Mouse (Mus musculus): ENCODE results near the gene Dcdc2b. TPM values are rescaled to one million over a fixed set of nuclear protein-coding genes. Genes with fewer than 3 reads are reported as not detected.

The Dcdc2b gene
- polyA plus RNA-seq, 1 experiment, result 1.8 TPM

DNA sequence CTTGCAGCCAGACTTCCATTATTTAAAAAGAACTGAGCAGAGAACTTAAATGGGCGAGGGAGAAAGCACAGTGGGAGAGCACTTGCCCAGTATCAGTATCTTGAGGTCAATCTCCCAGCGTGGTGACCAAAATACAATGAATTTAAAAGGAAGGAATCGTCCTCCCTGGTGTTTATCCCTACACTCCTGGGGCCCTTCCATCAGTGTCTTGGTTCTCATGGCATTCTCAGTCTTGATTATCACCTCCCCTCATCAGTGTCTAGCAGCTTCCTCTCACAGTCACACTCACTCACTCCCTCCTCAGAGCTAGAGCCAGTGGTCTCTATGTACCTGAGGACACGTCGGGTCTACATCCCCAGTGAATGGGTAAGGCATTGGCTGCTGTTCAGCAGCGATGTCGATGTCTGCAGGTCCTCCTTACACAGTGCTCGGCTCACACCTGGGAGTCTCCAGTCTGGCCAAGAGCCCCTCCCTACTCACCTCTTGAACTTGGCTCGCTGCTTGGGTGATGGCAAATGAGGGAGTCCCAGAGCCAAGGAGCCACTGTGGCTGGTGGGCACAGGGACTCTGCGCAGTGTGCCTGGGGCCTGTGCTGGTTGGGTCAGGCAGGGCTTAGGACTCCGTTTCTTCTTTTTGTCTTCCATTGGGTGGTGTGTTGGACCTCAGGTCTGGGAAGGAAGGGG is 8.2 kb upstream of the Dcdc2b start:
- no peak overlapping the region for H3K27ac ChIP-seq (ENCODE audit: insufficient read depth, low read depth, low read length)
- peak overlapping the region; percentile 83 for H3K4me3 ChIP-seq (ENCODE audit: insufficient read depth, low read length)
- TF ChIP-seq POLR2A (IDR thresholded peaks at IDR 0.05; ENCODE audit: borderline replicate concordance, low read depth, low read length) (no peak), CTCF (IDR thresholded peaks at IDR 0.05; ENCODE audit: low read depth, low read length) (no peak)
- peaks cover 28% of the 10 kb centered on the region for H3K4me1 ChIP-seq (ENCODE audit: control insufficient read depth, insufficient read depth, low read length)

DNA sequence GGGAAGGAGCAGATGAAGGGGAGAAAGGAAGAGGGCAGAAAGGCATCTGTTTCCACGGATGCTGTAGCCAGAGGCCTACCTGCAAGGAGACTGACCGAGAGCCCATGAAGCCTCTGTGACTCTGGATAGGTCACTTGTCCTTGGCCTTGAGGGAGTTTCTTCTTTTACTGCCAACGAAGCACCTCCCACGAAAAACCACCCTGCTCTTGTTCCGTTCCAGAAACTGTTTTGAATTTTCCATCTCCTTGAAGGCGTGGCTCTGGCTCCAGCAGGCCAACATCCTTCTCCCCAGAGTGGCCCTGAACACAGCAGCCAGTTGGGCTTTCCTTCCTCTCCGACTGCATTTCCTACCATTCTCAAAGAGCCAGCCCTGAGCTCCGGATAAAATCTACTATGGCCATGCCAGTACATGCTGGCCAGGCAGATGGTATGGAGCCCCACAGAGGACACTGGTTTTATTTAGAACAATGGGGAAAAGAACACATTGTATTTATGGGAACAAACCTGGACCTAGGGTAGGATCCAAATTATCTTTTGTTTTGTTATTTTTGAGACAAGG is 7.3 kb upstream of the Dcdc2b start:
- TF ChIP-seq CTCF (IDR thresholded peaks at IDR 0.05; ENCODE audit: low read depth, low read length), result no peak
- TF ChIP-seq POLR2A (IDR thresholded peaks at IDR 0.05; ENCODE audit: borderline replicate concordance, low read depth, low read length), result no peak
- Histone ChIP-seq H3K4me3 (ENCODE audit: insufficient read depth, low read length) (no peak overlapping the region), H3K4me1 (ENCODE audit: control insufficient read depth, insufficient read depth, low read length) (peaks cover 28% of the 10 kb centered on the region), H3K27ac (ENCODE audit: insufficient read depth, low read depth, low read length) (no peak overlapping the region)

DNA sequence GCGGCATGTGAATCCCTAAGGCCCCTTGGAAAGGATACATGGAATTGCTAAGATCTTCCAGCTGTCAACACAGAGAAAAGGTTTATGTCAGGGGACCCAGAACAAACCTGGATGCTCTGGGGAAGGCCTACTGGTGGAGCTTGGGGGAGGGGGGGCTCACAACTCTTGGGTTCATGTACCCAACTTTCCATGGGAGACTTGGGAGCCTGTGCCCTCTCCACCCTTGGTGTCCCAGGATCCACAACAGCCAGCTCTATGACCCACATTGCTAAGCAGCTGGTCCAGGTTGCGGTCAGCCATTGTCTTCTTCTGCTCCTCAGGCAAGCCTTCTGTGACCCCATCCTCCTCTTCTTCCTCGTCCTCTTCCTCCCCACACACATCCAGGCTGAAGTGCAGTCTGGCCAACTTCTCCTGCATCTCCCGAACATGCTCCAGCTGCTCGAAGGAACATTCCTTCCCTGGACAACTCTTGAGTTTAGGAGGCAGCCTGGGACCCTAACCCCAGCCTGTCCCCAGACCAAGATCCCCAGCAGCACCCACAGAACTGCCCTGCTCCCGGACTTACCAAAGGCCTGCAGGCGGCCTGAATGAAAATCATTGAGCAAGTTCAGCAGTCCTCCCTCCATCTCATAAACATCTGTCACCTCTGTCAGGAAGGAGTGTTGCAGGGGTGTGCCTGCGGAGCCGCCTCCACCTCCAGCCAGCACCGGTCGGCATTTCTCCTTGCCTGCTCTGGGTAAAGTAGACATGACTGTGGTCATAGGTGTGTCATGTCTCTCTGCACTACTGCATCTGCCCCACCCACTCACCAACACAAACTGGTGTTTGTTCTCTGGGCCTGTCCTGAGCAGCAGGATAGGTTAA is 6.6 kb upstream of the Dcdc2b start:
- H3K4me3 ChIP-seq (ENCODE audit: insufficient read depth, low read length), result no peak overlapping the region
- TF ChIP-seq POLR2A (IDR thresholded peaks at IDR 0.05; ENCODE audit: borderline replicate concordance, low read depth, low read length) (no peak), CTCF (IDR thresholded peaks at IDR 0.05; ENCODE audit: low read depth, low read length) (no peak)
- peaks cover 23% of the 10 kb centered on the region for H3K4me1 ChIP-seq (ENCODE audit: control insufficient read depth, insufficient read depth, low read length)
- no peak overlapping the region for H3K27ac ChIP-seq (ENCODE audit: insufficient read depth, low read depth, low read length)

DNA sequence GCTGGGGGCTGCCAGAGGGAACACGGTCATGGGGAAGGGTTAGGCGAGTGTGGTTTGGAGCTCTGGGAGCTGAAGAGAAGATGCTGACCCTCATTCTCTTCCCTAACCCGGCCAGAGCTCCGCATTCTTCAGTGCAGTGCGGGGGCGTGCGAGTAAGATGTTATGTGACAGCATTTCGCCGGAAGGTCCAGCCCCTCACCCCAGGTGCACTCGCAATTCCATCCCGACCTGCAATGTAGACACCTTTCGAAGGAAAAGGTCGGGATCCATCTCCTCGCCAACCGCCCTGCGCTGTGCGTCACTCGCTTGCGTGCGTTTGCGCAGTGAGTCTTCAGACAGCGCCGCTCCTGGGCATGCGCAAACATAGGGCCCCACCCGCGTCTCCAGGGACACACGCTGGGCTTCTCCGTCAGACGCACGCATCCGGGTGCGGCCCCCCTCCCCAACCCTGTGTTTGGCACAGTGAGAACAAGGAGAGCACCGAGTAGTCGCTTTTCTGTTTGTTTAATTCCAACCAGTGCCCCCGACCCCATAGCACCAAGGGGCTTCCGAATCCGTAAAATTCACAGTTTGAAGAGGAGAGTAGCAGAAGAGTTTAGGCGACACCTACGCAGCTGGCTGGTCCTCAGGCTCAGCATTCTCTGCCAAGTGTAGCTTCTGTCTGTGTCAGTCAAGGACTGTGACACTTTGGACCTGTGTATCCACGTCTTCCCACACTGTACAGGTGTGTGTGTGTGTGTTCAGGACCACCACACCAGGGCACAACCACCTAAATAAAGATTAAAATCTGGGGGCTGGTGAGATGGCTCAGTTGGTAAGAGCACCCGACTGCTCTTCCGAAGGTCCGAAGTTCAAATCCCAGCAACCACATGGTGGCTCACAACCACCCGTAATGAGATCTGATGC is 5.0 kb upstream of the Dcdc2b start, which contains the start of gene Iqcc:
Gene Iqcc (minus strand): TSS at position 314 of the 906 bp plus-strand sequence.
- TF ChIP-seq POLR2A (IDR thresholded peaks at IDR 0.05; ENCODE audit: borderline replicate concordance, low read depth, low read length) (no peak), CTCF (IDR thresholded peaks at IDR 0.05; ENCODE audit: low read depth, low read length) (no peak)
- peaks cover 16% of the 10 kb centered on the region for H3K4me1 ChIP-seq (ENCODE audit: control insufficient read depth, insufficient read depth, low read length)

DNA sequence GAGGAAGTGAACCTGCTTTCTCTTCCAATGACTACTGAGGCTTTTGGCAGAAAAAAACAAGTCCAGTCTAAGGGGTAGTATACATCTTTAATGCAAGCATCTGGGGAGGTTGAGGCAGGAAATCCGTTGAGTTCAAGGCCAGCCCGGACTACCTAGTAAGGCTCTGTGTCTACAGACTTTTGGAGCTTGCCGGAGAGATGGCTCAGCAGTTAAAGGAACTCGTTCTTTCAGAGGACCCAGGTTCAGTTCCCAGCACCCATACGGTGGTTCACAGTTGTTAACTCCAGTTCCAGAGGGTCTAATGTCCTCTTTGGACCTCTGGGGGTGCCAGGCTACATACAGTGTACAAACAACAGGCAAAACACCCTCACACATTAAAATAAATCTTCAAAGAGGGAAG is 4.0 kb upstream of the Dcdc2b start:
- peak overlapping the region; percentile 84 for H3K4me3 ChIP-seq (ENCODE audit: insufficient read depth, low read length)
- no peak for TF ChIP-seq CTCF (IDR thresholded peaks at IDR 0.05; ENCODE audit: low read depth, low read length)
- no peak for TF ChIP-seq POLR2A (IDR thresholded peaks at IDR 0.05; ENCODE audit: borderline replicate concordance, low read depth, low read length)
- peaks cover 16% of the 10 kb centered on the region for H3K4me1 ChIP-seq (ENCODE audit: control insufficient read depth, insufficient read depth, low read length)
- H3K27ac ChIP-seq (ENCODE audit: insufficient read depth, low read depth, low read length), result no peak overlapping the region

More for the DNA sequence above, 5.0 kb upstream of the Dcdc2b start, which contains the start of gene Iqcc:
- H3K27ac ChIP-seq (ENCODE audit: insufficient read depth, low read depth, low read length), result peak within 1 kb of the TSS; percentile 63
- H3K4me3 ChIP-seq (ENCODE audit: insufficient read depth, low read length), result peak within 1 kb of the TSS; percentile 84

DNA sequence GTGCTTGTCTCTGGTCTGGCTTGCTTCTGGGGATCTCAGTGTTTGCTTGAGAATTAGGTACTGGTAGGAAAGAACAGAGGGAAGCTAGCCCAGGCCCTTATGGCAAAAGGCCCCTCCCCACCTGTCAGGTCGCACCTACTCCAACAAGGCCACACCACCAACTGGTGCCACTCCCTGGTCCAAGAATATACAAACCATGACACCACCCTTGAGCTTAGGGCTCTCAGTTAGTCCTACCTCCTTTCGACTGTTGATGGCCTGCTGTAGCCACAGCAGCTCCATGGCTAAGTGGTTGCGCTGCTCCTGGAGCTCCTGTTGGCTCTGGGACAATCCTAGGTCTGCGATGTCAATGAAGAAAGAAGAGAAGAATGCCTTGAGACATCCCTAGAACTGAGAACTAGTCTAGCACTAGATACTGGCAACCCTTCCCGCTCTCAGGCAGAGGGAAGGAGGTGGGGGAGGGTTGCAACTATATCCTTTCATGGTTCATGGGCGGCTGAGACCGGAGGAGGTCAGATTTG is 3.1 kb upstream of the Dcdc2b start:
- peaks cover 7% of the 10 kb centered on the region for H3K4me1 ChIP-seq (ENCODE audit: control insufficient read depth, insufficient read depth, low read length)
- no peak overlapping the region for H3K4me3 ChIP-seq (ENCODE audit: insufficient read depth, low read length)
- H3K27ac ChIP-seq (ENCODE audit: insufficient read depth, low read depth, low read length), result no peak overlapping the region
- TF ChIP-seq CTCF (IDR thresholded peaks at IDR 0.05; ENCODE audit: low read depth, low read length), result no peak
- TF ChIP-seq POLR2A (IDR thresholded peaks at IDR 0.05; ENCODE audit: borderline replicate concordance, low read depth, low read length), result no peak

DNA sequence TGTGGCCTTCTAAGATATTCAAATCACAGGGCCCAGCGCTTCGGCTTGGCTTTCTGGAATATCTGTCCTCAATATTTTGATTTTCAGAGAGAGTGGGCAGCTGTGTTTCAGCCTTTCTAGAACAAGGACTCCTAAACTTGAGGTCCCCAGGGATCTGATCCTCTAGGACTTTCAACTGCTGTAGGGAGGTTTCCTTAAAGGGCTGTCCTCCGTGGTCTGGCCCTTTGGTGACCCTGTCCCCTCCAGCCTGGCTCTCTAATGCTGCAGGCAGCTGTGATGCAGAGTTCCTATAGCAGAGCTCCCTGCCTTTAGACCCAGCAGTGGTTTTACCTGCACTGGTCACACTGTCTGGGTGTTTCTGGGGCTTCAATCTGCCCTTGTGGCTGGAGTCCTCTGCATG is 2.6 kb upstream of the Dcdc2b start:
- TF ChIP-seq CTCF (IDR thresholded peaks at IDR 0.05; ENCODE audit: low read depth, low read length), result no peak
- TF ChIP-seq POLR2A (IDR thresholded peaks at IDR 0.05; ENCODE audit: borderline replicate concordance, low read depth, low read length), result no peak
- Histone ChIP-seq H3K4me1 (ENCODE audit: control insufficient read depth, insufficient read depth, low read length) (peaks cover 7% of the 10 kb centered on the region), H3K27ac (ENCODE audit: insufficient read depth, low read depth, low read length) (no peak overlapping the region), H3K4me3 (ENCODE audit: insufficient read depth, low read length) (no peak overlapping the region)

DNA sequence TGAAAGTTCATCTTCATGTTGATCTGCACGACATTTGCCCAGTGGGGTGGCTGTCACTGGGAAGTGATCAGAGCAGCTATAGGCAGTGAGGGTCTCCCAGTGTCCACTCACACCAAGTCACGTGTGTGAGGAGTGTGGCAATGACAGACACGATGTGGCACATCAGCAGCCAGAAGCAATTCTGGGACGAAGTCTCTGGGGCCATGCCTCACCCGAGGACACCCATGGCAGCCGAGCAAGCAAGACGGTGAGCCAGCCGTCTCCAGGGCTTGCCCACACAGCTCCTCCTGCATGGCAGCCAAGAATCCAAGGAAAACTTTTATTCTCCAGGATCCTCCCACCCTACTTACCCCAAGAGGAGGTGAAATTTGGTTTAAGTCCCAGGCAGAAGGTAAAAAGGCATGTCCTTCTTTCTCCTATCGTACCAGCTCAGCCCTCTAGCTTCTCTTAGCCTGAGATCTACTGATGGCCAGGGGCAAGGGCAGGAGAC is 1.8 kb upstream of the Dcdc2b start:
- H3K4me3 ChIP-seq (ENCODE audit: insufficient read depth, low read length), result no peak overlapping the region
- no peak for TF ChIP-seq CTCF (IDR thresholded peaks at IDR 0.05; ENCODE audit: low read depth, low read length)
- TF ChIP-seq POLR2A (IDR thresholded peaks at IDR 0.05; ENCODE audit: borderline replicate concordance, low read depth, low read length), result no peak
- H3K4me1 ChIP-seq (ENCODE audit: control insufficient read depth, insufficient read depth, low read length), result peaks cover 7% of the 10 kb centered on the region
- H3K27ac ChIP-seq (ENCODE audit: insufficient read depth, low read depth, low read length), result no peak overlapping the region

DNA sequence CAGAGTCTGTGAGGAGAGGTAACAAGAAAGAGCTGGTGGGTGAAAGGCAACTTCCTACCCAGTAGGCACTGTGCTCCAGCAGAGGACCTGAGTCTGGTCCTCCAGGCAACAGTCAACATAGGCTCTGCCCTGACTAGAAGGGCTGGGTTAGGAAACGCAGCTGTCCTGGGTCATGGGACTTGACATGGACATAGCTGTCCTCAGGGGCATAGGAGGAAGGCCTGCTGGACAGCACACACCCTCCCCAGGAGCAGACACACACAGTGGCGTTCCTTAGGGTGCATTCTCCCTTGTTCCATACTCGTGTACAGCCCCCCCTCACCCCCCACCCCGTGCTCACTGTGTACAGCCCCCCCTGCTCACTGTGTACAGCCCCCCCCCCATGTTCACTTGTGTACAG is 3.6 kb downstream of the Dcdc2b start:
- Histone ChIP-seq H3K4me1 (ENCODE audit: control insufficient read depth, insufficient read depth, low read length) (peaks cover 2% of the 10 kb centered on the region; the same call in 1 of the 2 replicates), H3K4me3 (ENCODE audit: insufficient read depth, low read length) (no peak overlapping the region), H3K27ac (ENCODE audit: insufficient read depth, low read depth, low read length) (no peak overlapping the region)
- TF ChIP-seq CTCF (IDR thresholded peaks at IDR 0.05; ENCODE audit: low read depth, low read length) (no peak), POLR2A (IDR thresholded peaks at IDR 0.05; ENCODE audit: borderline replicate concordance, low read depth, low read length) (no peak)

Data from bone marrow macrophage, adult 2 months (primary cell).